Mouse (Mus musculus): ENCODE measurements at regions not wholly inside any gene's neighbourhood (a gene's known extent, or its start where the extent isn't known, plus 50 kb on each side); places are given as distances from the start of the nearest gene placed in this dataset.

DNA sequence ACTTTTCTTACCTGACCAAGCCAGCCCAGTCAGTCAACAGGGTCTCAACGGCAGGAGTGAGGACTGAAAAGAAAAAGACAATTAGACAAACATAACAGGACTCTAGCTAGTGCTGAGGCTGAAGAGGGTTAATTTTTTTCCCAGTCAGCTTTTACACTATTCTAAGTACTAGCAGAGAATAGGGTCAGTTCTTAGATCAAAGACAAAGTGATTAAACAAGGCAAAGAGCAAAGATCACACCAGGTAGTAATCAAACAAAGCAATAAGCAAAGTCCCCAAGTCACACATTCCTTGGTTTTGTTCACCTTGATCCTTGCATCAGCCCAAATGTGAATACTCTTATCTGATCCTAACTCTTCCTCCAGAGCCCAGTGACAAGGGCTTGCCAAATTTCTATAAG is 267.8 kb upstream of the Tsc22d2 start:
- no peak for DNase-seq (ENCODE audit: extremely low spot score, low spot score)

DNA sequence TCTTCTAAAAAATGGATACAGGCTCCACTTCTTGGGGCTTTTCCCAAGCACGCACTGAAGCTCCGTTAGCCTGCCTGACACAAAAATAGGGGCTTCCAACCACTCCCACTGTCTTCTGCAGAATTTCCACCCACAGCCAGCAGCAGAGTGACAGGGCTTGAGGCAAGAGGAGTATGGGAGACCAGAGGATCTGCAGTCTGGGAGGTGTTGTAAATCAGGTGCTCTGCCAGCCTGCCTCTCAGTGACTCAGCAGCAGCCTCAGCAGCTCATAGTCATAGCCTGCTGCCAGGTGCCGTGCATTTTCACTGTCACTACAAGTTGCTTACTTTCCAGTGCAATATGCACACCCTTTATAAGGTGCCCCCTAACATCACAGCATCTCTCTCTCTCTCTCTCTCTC is 261.4 kb upstream of the Tsc22d2 start:
- no peak for DNase-seq (ENCODE audit: extremely low spot score, low spot score)

DNA sequence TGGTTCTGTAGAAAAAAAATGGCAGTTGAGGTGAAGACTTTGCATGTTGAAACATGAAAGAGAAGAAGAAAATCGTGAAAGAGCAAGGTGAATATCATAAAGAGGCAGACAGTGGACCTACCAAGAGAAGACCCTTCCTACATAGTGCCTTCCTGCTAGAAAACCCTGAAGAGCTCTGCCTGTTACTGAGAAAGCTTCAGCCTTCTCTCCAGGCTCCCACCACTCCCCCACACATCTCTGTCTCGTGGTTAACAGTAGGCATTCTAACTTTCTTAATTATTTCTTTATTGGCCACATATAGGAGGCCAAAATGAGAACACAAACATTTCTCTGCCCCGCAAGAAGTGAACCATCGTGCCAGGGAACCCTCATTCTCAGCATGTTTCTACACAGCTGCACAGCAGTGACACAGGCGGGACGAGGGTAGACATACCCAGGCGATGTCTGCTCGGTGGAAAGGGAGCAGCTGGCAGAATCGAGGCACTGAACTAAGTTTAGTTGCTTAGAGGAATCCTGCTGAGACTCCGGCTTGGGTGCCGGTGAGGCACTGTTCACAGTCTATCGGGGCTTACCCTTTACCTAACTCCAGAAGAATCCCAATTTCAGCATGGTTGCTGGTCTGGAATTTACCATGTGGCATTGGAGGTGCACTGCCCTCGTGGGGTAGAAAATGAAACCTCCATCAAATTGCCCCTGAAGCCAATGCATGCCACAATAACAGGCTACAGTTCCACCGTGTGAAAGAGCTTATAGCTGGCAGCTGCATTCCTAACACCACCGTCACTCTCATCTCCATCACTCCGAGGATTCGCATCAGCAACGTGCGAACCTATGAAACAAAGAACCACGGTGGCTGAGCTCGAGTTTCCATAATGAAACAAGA is 260.4 kb upstream of the Tsc22d2 start:
- DNase-seq (ENCODE audit: extremely low spot score, low spot score), result no peak

DNA sequence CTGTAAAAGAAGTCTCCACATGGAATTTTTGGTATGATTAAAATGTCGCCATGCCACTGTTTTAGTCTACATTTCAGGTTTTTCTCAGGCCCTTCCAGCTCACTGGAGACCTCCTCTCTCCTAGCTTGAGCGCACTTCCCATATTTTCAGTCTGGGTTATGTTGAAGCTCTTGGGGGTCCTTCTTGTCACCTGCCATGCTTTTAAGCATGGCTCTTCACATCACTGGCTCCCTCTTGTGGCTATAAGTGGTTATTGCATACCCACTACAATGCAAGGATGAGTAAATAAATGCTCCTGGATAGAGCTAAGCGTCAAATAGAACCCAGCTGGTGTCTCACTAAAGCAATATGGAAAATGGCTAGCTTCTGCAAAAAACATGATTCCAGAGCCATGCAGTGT is 255.1 kb upstream of the Tsc22d2 start:
- DNase-seq (ENCODE audit: extremely low spot score, low spot score), result peak; percentile 36

DNA sequence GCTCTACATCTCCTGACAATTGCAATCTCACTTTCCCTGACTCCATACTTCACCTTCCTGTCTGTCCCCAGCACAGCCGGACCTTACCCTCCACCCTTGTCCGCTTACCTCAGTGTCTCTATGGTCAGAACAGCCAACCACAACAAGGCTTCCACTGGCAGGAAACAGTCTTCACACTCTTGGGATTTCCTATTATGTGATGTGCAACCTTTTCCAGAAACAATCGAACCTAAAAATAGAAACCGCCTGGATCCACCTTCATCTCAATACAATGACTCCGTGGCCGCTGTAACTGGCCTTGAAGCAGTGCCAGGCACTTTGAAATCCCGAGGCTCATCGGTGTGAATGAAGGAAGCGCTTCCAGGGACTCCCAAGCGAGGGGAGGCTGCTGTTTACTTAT is 252.3 kb upstream of the Tsc22d2 start:
- no peak for DNase-seq (ENCODE audit: extremely low spot score, low spot score)

DNA sequence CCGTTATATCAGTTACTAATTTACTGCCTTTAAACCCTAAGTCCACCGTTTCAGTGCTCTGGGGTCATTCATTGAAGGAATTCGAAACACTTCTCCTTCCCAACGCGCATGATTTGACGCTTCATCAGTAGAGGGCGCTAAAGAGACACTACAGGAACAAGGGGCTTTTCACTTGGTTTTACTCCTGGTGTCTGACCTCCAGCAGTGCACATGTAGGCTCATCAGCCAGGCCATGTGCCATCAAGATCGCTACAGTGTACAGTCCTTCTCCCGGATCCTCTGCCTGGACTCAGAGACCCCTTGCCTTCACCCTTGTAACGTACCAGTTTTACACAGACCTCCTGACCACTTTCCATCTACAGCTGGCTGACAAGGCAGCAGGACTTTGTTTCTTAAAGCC is 250.7 kb upstream of the Tsc22d2 start:
- DNase-seq (ENCODE audit: extremely low spot score, low spot score), result peak; percentile 65

DNA sequence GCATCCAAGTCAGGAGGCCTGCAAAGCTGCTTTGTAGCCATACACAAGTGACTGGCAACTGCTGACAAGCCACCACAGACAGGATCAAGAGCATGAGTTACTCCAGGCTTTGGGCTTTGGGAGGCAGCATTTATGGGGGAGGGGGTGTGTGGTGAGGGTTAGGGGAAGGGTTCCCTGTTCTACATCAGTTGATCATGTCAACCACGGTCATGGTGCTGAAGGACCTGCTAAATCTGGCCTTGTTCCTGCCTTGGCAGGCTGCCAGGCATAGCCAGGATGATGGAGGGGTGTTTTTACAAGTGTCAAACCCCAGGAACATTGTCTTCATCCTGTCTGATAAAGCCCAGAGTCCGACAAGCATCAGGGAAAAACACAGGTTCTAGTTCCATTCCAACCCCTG is 247.9 kb upstream of the Tsc22d2 start:
- no peak for DNase-seq (ENCODE audit: extremely low spot score, low spot score)

DNA sequence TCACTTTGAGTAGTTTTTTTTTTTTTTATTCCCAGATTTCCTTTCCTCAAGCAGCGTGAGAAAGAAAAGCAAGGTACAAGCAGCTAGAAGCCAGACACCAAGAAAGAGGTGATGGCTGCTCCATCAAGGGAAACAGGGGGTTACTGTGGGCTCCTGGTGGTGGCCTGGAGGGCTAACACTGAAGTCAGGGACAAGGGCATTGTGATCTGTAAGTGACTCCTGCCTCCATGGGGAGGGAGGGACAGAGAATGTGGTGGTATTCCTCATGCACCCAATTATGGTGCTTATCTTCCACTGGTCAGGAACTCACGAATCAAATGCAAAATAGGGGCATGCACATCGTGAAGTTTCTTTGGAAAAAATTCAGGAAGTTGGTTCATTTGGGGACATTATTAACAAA is 247.4 kb upstream of the Tsc22d2 start:
- DNase-seq (ENCODE audit: extremely low spot score, low spot score), result no peak

DNA sequence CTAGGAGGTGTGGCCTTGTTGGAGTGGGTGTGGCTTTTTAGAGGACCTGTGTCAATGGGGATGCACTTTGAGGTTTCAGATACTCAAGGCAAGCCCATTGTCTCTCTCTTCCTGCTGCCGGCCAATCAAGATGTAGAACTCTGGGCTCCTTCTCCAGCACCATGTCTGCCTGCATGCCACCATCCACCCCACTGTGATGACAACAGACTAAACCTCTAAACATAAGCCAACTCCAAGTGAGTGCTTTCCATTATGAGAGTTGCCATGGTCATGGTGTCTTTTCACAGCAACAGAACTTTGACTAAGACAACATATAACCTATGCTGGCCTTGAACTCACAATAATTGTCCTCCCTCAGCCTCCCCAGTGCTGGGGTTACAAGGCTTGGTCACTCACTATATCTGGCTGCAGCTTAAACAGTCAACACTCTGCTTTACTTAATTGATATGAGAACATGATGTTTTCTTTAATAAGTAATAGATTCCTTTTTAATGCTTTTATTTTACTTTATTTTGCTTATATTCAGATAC is 246.7 kb upstream of the Tsc22d2 start:
- no peak for DNase-seq (ENCODE audit: extremely low spot score, low spot score)

DNA sequence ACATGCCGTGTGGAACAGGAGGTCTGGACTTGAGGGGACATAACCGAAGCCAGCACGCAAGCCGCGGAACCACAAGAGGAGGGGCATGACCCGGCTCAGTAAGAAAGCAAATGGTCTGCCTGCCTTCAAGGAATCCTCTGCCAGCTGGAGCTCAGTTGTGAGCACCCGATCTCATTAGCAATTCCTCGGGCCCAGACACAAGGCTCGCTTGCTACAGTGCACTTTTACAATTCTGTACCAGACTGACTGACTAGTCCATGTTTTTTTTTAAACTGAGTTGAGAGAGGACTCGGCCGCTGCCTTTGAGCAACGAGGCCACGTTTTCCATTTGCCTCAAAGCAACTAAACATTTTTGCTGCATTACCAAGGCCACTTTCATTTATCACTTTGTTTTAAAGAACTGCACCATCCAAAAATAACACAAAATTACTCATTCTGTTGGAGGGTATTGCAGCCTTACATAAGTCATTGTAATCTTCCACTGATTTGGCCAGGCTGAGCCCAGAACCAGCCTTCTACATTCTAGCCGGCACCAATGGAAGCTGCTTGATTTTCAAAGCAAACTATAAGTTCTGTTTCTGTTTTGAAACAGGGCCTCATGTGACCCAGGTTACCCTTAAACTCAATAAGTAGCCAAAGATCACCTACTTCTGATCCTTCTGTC is 245.9 kb upstream of the Tsc22d2 start:
- no peak for DNase-seq (ENCODE audit: extremely low spot score, low spot score)

DNA sequence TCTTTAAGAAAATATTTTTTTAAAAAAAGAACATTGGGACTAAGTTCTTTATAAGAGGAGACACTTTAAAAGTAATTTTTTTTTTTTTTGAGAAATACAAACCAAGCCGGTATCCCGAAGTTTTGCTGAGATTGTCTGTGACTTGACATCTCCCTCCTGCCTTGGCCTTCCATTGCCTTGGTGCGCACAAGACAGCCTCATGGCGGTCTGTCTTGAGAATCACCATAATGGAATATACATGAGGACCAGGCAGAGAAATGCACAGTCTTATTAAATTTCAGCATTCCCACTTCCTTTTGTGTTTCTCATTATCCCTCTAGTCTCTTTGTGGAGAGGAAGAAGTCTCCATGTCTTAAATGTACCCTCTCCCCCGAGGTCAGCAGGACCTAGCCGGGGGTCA is 244.7 kb upstream of the Tsc22d2 start:
- no peak for DNase-seq (ENCODE audit: extremely low spot score, low spot score)

DNA sequence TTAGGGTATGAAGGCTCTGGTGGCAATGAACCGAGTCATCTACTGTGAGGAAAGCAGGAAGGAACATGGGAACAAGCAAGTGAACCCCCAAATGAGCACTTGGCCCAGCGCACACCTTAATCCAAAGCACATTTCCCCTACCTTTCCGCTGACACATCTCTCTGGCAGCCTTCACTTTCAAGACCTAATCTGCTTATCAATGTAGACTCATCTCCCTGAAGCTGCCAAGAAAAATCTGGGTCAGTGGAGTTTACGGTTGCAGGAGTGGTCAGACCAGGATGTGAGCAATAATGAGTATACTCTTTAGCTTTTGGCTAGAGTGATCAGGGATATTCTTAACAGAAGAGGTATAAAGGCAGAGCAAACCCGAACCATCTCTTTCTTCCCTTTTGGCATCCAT is 242.4 kb upstream of the Tsc22d2 start:
- no peak for DNase-seq (ENCODE audit: extremely low spot score, low spot score)

DNA sequence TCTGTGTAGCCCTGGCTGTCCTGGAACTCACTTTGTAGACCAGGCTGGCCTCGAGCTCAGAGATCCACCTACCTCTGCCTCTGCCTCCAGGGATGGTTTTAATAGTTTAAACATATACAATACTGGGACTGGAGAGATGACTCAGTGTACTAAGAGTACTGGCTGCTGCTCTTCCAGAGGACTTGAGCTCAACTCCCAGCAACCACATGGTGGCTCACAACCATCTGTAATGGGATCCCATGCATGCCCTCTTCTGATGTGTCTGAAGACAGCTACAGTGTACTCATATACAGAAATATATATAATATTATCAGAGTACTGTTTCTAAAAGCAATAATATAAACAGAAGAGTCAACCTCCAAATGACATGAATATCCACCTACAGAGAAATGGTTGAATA is 240.7 kb upstream of the Tsc22d2 start:
- DNase-seq (ENCODE audit: extremely low spot score, low spot score), result no peak

DNA sequence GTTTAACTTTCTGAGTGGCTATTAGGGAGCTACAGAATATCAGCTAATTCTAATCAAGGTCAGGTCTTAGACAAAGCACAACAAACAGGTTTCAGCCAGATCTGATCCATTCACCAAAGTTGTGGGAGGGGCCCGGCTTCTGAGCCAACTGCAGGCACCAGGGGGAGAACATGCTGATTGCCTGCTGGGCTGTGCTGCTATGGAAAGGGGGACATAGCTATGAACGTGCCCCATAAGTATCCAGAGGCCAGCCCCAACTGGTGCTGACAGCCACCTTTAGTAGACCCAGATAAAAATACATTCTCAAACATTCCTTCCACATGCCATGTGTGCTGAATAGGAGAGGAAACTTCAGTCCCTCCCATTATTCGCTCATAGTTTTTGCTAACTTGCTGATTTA is 232.8 kb upstream of the Tsc22d2 start:
- no peak for DNase-seq (ENCODE audit: extremely low spot score, low spot score)

DNA sequence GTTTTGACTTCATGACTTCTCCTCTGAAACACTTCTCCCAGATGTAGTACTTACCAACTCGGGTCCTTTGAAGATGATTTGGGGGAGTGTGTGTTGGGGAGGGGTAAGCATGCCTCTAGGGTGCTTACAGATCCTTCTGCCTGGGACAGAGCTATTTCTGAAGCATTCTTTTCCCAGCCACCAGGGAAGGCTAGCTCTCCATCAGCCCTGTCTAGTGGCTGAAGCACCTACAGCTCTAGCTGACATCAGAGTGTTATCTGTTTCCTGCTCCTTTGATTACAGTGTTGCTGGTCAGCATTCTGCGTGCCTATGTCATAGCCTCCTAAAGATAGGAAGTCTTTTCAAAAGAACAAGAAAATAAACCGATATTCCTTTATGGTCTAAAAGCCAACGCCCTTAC is 232.2 kb upstream of the Tsc22d2 start:
- DNase-seq (ENCODE audit: extremely low spot score, low spot score), result no peak

DNA sequence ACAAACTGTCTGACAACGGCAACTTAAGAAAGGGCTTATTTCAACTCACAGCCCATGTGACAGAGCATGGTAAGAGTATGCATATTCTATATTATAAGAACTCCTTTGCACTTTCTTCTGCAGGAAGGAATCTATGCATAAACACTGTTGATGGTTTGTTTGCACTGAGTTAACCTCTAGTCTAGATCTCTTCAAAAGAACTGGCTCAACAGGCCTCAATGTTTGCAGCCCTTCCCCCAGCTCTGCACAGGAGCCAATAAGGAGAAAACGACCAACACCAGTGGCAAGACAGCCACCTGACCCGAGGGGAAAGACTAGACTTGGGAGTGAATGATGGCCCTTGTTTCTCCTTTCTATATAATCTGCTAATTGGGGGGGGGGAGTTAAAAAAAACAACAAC is 231.2 kb upstream of the Tsc22d2 start:
- DNase-seq (ENCODE audit: extremely low spot score, low spot score), result no peak

DNA sequence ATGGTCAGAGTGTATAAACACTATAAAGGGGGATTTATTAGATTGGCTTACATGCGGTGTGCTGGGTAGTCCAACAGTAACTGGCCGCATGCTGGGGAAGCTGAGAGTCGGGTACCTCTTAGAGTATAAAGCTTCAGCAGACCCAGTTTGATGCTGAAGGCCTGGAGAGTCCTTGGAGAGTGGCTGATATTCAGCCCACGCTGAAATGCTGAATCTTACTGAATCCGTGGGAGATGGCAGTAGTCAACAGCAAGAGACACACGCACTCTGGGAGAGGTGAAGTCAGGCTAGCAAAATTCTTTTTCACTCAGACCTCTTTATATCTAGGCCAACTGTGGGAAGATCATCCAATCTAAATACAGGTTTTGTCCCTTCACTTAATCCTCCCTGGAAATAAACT is 214.1 kb upstream of the Tsc22d2 start:
- no peak for DNase-seq (ENCODE audit: extremely low spot score, low spot score)

DNA sequence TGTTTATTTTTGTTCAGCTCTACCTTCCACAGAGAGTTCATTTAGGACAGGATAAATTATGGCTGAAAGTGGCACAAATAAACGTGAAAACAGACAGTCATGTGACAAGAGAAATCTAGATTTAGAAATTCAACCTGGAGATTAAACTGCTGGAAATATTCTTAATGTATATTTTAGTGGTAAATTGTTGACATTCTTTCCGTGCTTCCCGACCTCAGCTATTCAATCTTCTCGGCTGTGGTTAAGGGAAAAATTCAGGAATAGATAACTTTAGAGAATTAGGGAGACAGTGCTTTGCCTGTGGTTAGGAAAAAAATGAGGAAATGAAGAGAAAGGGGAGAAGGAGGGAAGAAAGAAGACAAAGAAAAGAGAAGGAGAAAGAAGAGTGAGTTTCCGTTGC is 211.7 kb upstream of the Tsc22d2 start:
- no peak for DNase-seq (ENCODE audit: extremely low spot score, low spot score)

DNA sequence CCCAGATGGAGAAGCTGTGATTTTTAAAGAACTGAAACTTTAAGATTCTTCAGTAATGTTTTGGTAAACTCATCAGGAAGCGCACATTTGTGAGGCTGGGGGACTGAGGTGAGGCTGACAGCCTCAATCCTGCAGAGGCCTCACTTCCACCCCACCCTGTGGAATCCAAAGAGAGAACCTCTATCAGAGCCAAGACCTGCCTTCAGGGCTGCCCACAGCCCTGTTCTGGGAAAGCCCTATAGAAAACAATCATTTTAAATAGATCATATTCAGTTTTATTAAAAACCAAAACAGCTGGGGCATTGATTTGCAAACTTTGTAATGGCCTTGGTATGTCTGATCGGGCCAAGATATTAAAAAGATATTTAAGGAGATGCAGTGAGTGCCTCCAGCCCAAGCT is 210.7 kb upstream of the Tsc22d2 start:
- no peak for DNase-seq (ENCODE audit: extremely low spot score, low spot score)

DNA sequence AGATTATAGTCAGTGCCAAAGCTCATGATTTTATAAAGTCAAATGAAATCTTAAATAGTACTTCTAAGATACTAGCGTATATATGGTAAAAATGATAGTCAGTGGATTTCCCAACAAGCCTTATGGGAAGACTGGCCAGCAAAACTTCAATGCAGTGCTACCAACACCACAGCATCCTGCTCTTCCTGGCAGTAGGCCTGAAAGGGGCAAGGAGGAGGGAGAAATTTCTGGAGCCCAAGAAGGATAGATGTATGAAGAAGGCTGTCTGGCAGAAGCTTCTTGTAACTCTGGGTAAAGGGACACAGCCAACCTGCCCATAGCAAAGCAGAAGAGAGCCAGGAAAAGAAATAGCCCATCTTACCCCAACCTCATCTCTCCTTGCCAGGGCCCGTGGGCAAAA is 209.0 kb upstream of the Tsc22d2 start:
- DNase-seq (ENCODE audit: extremely low spot score, low spot score), result no peak

DNA sequence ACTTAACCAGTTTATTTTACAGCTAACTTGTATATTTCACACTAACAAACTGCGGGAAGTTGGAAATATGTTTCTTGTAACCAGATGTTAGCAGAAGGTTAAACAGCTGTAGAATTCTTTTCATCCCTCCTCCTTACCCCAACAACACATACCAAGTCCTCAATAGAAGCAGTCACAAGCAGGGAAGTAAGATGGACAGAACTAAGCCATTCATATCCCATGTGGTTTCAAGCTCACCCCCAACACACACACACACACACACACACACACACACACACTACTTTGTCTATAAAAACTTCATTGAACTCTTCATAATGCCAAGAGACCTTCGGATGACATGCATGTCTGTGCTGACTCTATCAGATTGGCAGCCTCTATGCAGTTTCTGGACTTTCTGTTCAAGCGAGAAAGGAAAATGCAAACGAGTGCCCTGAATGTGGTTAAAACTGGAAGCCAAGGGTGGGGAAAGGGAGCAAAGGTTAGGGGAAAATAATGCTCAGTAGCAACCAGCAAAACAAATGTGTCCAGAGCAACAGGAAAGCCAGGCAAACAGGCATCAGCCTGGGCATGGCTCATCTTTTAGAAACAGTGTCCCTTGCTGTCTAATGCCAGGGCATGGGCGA is 207.6 kb upstream of the Tsc22d2 start:
- DNase-seq (ENCODE audit: extremely low spot score, low spot score), result no peak

DNA sequence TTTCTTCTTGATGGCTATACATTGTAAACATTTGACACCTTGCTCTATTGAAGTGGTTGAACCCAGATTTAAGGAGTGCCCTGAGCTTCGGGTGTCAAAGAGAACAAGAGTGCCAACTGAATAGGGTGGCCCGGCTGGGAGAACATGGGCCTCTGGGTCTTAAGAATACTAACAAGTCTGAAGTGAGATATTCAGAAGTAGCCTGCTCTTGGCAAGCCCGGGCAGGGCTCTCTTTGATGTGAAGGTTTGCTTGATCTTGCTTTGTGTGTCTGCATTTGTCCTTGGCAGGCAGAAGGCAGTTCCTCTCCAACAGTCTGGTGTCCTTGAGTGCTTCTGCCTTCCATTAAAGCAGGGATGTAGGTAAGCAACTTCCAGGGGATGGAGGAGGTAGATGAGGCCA is 203.5 kb upstream of the Tsc22d2 start:
- no peak for DNase-seq (ENCODE audit: extremely low spot score, low spot score)
